Mouse (Mus musculus): ENCODE measurements around the gene Lrba. TPM values are rescaled to one million over a fixed set of nuclear protein-coding genes. Genes with fewer than 3 reads are reported as not detected.
A peak's percentile ranks its signal among the peaks of the same experiment; 100 is the strongest.

Lrba gene
- polyA plus RNA-seq, 1 experiment from 2014 or later = 6.4 TPM

GRCm38 (mm10) chr3:86818001-86818585 lies 593.6 kb downstream of the Lrba start:
- peak; percentile 54; the same call in 1 of the 2 replicates for ATAC-seq (ENCODE audit: low FRiP score, low read depth)
- Histone ChIP-seq H3K4me2 (replicated peaks) (peak overlapping the region; percentile 41), H3K9me3 (no peaks in the 10 kb centered on the region), H3K9ac (peak overlapping the region; percentile 35), H3K27ac (no peak overlapping the region), H3K4me1 (peaks cover 39% of the 10 kb centered on the region), H3K36me3 (no peaks in the 10 kb centered on the region), H3K27me3 (no peaks in the 10 kb centered on the region), H3K4me3 (no peak overlapping the region)
- 28% methylated on average over 13 of the region's 13 CpGs for WGBS

- no peaks in the 10 kb centered on the region for H3K36me3 ChIP-seq
- peaks cover 39% of the 10 kb centered on the region for H3K4me1 ChIP-seq
- no peak overlapping the region for H3K9ac ChIP-seq
- no peak for ATAC-seq (ENCODE audit: low FRiP score, low read depth)
- no peaks in the 10 kb centered on the region for H3K27me3 ChIP-seq
- no peaks in the 10 kb centered on the region for H3K9me3 ChIP-seq
- no peak overlapping the region for H3K4me3 ChIP-seq
- no peak overlapping the region for H3K27ac ChIP-seq
- 93% methylated on average over 6 of the region's 6 CpGs for WGBS
- no peak overlapping the region for H3K4me2 ChIP-seq (replicated peaks)
These were observed 594.9 kb downstream of the Lrba start for GRCm38 (mm10) chr3:86819372-86819771.

GRCm38 (mm10) chr3:86820344-86820743 lies 595.9 kb downstream of the Lrba start:
- WGBS = 33% methylated on average over 10 of the region's 10 CpGs
- Histone ChIP-seq H3K4me3 (no peak overlapping the region), H3K4me2 (replicated peaks) (no peak overlapping the region), H3K4me1 (peaks cover 39% of the 10 kb centered on the region), H3K36me3 (no peaks in the 10 kb centered on the region), H3K27ac (no peak overlapping the region), H3K27me3 (no peaks in the 10 kb centered on the region), H3K9me3 (no peaks in the 10 kb centered on the region), H3K9ac (no peak overlapping the region)
- no peak for ATAC-seq (ENCODE audit: low FRiP score, low read depth)

GRCm38 (mm10) chr3:86821383-86821782 lies 596.9 kb downstream of the Lrba start:
- Histone ChIP-seq H3K9me3 (no peaks in the 10 kb centered on the region), H3K4me2 (replicated peaks) (no peak overlapping the region), H3K4me3 (no peak overlapping the region), H3K9ac (no peak overlapping the region), H3K27ac (no peak overlapping the region), H3K27me3 (no peaks in the 10 kb centered on the region), H3K4me1 (peaks cover 39% of the 10 kb centered on the region), H3K36me3 (no peaks in the 10 kb centered on the region)
- 51% methylated on average over 3 of the region's 3 CpGs for WGBS
- ATAC-seq (ENCODE audit: low FRiP score, low read depth) = no peak

- Histone ChIP-seq H3K4me2 (replicated peaks) (no peak overlapping the region), H3K27me3 (peaks cover 5% of the 10 kb centered on the region; the same call in 1 of the 2 replicates), H3K9ac (no peak overlapping the region), H3K4me1 (peaks cover 20% of the 10 kb centered on the region), H3K27ac (no peak overlapping the region), H3K4me3 (no peak overlapping the region), H3K9me3 (no peaks in the 10 kb centered on the region), H3K36me3 (no peaks in the 10 kb centered on the region)
- WGBS = 85% methylated on average over 3 of the region's 3 CpGs
- ATAC-seq (ENCODE audit: low FRiP score, low read depth) = no peak
These were observed 603.0 kb downstream of the Lrba start for GRCm38 (mm10) chr3:86827506-86827905.

- no peak for ATAC-seq (ENCODE audit: low FRiP score, low read depth)
- 43% methylated on average over 8 of the region's 8 CpGs for WGBS
- Histone ChIP-seq H3K36me3 (no peaks in the 10 kb centered on the region), H3K9me3 (no peaks in the 10 kb centered on the region), H3K27ac (no peak overlapping the region), H3K4me3 (no peak overlapping the region), H3K9ac (no peak overlapping the region), H3K4me2 (replicated peaks) (no peak overlapping the region), H3K27me3 (peaks cover 5% of the 10 kb centered on the region; the same call in 1 of the 2 replicates), H3K4me1 (peaks cover 29% of the 10 kb centered on the region)
These were observed 607.6 kb downstream of the Lrba start for GRCm38 (mm10) chr3:86832115-86832514.

Other genes with a start within 250 kb of the Lrba start
- not detected in 2 replicates for gene Prss48, start 222.2 kb upstream of the Lrba start, polyA plus RNA-seq (2015; fragmentation: Nextera tagmentation; extraction: Ambion mirVana)
- gene Rps3a1, start 82.0 kb upstream of the Lrba start, polyA plus RNA-seq (2015; fragmentation: Nextera tagmentation; extraction: Ambion mirVana) = 1,282 and 1,324 TPM in 2 replicates